Mouse (Mus musculus) thymus, adult 2 months (tissue): ENCODE measurements around the gene Naip6.
"Not testable (repeated sequence)": the region's sequence is repeated elsewhere in the genome, so short reads cannot be mapped to it uniquely, and the experiment has no call there.

Experiments used
- CTCF ChIP-seq: fragments of 200-500 bp; IDR thresholded peaks from 2 replicates; pipeline ENCODE4 v1.5.1; 2012; ENCODE audit warnings: mild to moderate bottlenecking, control low read depth, low read length, moderate library complexity, borderline replicate concordance; ENCODE audit not compliant: control insufficient read depth, poor library complexity, insufficient read depth; ENCODE audit errors: extremely low read depth
- POLR2A ChIP-seq: fragments of 200-500 bp; IDR thresholded peaks from 2 replicates; pipeline ENCODE4 v1.6.1; 2012; ENCODE audit warnings: mild to moderate bottlenecking, low read length, control low read depth, moderate library complexity; ENCODE audit not compliant: control insufficient read depth, poor library complexity, insufficient read depth; ENCODE audit errors: extremely low read depth

- not testable (repeated sequence) for TF ChIP-seq POLR2A, CTCF
These were observed 65.6 kb downstream of the Naip6 start for GRCm38 (mm10) chr13:100251897-100252296.
